Mouse (Mus musculus) gastrocnemius, adult 8-10 months (tissue): ENCODE results near the gene Rfc5. TPM values are rescaled to one million over a fixed set of nuclear protein-coding genes. Genes with fewer than 3 reads are reported as not detected.

Experiments
- DNase-seq, 2 experiments: peaks; one replicate each; pipeline ENCODE4 v3.0.0; 2022; ENCODE audit warnings: low spot score in 2 of 2
- total RNA-seq, 4 experiments: library from RNA; stranded (reverse); gene quantifications; 2 replicates each; pipeline ENCODE4 v1.2.4; 2022

The Rfc5 gene
- total RNA-seq, 4 experiments from 2014 or later, result 0.89 to 1.8 (median 1.2) TPM

DNA sequence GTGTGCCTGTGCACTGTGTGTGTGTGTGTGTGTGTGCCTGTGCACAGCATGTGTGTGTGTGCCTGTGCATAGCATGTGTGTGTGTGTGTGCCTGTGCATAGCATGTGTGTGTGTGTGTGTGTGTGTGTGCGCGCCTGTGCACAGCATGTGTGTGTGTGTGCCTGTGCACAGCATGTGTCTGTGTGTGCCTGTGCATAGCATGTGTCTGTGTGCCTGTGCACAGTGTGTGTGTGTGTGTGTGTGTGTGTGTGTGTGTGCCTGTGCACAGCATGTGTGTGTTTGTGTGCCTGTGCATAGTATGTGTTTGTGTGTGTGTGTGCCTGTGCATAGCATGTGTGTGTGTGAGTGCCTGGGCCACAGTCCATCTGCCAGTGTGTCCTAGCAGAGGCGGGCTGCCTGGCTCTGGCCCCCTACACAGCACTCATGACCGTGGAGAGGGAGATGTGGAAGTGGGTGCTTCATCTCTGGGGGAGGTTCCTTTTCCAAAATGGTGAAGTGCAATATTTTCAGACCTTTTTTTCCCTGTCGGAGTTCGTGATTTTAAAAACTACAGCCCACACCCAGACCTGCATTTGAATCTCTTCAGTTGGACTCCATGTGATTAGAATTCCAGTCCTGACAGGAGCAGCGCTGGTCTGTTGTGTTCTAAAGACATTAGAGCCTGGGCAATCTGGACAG, 14.3 kb downstream of the Rfc5 start:
- no peak for DNase-seq

DNA sequence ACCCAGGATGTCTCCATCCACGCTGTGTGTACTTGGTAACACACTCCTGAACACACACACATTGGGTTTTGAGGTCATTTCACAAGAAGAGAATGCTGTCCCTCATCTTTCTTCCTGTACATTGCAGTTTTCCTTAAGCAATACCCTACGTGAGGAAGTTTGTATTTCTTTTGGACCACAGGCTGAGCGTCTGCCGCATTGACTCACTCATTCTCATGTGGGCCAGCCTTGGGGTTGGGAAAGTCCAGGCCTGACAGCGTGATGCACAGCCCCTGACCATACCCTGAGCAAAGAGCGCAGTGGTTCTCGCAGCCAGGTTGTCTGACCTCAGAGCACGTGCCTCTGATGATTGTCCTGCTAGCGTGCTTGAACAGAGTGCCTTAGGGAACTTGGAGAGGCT, 15.4 kb downstream of the Rfc5 start:
- DNase-seq, result no peak

DNA sequence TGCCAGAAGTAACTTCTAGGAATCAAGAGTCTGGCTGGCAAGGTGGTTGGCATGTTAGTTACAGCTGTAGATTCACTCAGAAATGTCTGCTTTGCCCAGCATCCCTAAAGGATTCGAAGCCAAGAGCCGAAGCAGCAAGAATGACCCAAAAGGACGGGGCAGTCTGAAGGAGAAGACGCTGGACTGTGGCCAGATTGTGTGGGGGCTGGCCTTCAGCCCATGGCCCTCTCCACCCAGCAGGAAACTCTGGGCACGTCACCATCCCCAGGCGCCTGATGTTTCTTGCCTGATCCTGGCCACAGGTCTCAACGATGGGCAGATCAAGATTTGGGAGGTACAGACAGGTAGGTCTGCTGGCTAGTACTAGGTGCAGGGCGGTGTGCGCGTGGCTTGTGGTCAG, 18.3 kb downstream of the Rfc5 start:
- no peak for DNase-seq

DNA sequence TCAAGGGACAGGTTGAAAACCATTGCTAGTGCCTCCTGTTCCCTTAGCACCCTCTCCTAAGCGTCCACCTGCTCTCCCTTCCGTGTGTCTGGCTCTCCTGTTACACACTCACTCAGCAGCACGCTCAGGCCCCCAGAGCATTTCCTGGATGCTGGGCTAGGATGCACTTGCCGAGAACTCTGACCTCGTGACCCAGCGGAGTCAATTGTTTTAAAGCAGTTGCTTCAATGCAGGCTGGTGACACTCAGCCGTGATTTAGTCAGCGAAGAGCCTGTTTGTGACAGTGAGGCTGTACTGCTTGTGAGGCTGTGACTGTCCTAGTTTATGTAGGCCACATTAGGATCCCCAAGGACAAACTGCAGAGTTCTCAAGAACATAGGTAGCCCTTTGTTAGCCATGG, 21.6 kb downstream of the Rfc5 start:
- no peak for DNase-seq

DNA sequence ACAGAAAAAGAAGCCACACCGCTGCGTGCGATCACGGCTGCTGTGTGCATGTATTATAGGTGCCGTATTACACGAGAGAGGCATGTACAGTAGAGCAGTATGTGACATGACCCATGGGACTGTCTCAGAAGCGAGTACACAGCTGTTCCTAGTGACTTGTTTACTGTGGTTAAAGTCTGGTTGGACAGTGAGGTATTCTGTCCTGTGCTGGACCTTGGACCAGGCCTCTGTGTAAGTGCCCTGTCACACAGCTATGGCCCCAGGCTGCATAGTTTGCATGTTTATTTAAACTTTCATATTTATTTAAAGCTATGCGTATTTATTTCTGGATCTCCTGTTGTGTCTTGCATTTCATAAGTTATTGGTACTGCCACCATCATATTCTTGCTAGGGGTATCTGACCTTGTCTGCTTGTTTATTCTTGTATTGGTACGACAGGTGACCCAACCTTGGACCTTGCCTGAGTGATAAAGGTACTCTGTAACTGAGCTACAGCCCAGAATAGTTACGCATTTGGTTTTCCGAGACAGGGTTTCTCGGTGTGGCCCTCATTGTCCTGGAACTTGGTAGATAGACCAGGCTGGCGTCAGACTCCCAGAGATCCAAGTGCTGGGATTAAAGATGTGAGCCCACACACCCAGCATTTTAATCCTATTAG, 22.8 kb downstream of the Rfc5 start:
- DNase-seq, result no peak

DNA sequence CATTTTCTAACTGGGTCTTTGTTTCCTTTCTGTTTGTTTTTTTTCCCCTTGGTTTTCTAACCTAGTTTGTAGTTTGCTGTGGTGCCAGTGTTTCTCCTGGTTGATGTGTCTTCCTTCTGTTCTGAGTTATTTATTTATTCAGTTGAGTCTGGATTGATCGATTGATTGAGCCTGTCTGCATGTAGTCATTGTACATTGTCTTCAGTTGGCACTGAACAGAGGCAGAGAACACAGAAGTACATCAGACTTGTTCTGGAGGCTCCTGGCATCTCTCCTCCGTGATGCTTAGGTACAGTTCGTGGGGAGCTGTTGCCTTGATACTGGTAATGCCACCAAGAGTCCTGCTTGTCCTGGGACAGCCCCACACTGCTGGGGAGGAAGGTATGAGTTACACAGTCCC, 24.0 kb downstream of the Rfc5 start:
- no peak for DNase-seq

DNA sequence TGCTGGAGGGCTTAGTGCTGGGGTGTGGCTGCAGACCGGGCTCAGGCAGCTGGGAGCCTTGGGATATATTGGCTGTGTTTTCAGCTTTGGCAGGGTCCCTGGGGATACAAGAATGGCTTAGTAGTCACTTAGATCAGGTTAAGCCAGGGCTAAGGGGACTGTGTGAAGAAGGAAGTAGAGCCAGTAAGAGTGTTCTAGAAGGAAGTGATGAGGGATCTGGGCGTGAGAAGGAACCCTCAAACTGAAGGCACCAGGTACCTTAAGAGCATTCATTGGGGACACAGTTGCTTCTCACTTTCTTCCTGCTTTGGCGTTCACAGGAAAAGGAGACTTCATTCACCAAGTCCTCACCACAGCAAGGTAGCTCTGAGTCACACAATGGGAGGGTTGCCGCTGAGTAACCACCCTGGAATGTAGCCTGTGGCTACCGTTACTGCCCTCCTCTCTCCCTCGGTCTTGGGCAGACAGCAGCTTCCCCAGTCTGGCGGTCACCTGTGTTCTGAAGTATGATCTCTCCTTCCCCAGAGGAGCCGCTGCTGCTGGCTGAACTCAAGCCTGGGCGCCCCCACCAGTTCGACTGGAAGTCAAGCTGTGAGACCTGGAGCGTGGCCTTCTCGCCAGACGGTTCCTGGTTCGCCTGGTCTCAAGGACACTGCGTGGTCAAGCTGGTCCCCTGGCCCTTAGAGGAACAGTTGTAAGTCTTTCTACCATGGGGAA, 25.6 kb downstream of the Rfc5 start:
- DNase-seq, result no peak

DNA sequence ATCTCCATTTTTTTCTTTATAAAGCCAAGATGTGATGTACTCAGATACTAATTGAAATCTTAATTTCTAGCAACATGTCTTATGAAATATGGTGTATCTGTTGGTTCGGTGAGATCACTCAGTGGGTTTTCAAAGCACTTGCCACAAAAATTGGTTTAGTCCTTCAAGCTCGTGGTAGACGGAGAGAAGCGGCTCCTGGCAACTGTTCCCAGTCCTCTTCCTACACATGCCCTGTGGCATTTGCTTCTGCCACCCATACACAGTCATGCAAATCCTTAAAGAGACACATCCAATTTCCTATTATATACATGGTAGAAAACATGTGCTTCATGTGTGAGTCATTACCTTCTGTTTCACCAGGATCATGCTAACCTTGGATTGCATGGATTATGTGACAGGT, 27.3 kb downstream of the Rfc5 start:
- no peak for DNase-seq

DNA sequence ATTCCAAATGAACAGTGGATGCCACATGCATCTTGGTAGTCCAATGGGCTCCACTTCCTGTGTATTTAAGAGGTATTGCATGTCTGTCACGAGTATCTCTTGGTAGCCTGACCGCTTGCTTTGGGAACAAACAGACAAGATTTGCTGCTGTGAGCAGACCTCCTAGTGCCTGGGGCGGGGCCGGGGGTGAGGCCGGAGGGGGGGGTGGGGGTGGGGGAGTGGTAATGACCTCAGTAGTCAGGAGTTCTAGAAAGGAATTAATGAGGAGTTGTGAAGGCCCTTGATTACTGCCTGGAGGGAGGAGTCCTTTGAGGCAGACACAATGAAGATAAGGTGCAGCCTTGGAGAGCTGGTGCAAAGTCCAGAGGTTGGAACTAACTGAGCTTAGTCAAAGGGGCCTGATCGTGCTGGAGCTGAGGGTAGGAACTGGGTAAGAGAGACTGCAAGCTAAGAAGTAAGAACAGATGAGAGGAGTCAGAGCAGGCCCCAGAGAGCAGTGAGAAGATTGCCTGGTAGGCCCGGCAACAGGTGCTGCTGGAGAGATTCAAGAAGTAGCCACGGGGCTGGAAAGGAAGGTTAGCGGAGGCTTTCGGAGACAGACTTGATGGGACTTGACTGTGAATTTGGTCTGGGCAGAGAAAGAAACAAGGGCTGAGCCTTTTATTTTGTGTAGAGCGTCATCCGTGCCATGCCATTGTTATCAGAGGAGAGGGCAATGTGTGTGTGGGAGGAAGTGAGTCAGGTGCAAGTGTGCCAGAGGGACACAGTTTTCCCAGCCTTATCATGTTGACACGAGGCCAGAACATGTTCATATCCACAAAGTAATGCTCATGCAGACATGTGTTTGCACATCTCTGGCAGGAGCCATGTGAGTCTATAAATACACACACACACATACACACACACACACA, 28.0 kb downstream of the Rfc5 start:
- no peak for DNase-seq

DNA sequence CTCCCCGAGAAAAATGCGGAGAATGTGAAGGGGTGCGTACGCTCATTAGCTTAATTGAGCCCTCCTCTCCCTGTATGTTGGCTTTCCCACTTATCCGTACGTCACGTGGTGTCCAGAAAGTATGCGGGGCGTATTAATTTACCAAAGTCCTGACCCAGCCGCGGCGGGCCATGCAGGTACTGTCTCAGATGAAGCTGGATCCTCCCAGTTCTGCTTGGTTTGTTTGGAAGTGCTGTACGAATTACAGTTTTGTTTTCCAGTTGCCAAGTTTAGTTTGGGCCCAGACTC, 28.7 kb downstream of the Rfc5 start:
- DNase-seq, result no peak

DNA sequence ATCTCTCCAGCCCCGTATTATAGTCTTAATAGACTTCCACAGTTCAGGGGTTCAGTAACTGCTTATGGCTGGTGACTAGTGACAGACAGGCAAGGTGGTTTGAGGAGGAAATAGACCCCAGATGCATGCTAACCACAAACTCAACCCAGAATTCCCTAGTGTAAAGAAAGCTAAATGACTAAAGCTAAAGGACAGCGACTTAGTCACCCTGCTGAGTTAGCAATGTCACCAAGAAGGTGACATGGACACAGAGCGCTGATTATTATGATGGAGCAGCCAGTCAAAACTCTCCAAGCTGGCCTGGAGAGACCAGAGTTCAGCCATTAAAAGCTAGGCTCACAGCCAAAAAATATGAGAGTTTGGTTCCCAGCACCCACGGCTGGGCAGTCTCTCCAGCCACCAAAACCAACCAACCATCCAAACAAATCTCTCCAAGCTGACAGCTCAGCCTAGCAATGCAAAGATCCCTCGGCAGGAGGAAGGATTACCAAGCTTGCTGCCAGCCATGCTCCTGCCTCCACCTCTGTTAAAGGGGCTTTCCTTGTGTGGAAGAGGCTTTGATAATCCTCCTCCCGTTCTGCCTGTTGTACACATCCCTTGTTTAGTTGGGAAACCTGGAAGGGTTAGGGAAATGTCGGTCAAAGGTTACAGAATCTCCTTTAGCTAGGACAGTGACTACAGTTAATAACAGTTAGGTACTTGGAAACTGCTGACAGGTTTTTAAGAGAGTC, 29.2 kb downstream of the Rfc5 start:
- DNase-seq, result no peak

DNA sequence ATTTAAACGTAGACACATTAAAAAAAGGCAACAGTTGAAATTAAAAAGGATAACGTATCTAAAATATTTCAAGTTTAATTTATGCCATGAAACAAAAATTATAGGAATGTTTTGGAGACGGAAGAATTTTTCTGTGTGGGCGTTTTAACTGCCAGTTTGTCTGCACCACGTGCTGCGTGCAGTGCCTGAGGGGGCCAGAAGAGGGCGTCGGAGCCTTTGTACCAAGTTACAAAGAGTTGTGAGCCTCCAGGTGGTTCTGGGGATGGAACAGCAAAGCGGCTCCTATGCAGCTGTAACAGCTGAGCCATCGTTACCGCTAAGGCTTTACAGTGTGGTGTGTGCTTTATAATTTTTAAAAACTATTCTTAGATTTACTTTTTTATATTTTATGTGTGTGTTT, 30.1 kb downstream of the Rfc5 start:
- DNase-seq, result no peak

DNA sequence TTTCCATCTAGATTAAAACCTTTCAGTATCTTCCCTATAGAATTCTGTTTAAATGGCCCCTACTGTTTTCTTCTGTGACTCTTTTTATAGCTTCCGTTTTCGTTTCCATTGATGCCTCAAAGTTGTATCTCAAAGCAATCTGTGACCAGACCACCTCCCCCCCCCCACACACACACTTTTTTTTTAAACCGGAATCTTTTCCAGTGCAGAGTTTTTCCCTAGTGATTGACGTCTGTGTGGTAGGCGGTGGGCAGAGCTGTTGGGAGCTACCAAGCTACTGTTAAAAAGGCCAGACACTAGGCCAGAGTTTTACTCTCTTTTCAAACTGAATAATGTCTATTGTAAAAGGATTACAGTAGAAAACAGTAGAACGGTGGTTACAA, 30.6 kb downstream of the Rfc5 start:
- DNase-seq, result no peak

DNA sequence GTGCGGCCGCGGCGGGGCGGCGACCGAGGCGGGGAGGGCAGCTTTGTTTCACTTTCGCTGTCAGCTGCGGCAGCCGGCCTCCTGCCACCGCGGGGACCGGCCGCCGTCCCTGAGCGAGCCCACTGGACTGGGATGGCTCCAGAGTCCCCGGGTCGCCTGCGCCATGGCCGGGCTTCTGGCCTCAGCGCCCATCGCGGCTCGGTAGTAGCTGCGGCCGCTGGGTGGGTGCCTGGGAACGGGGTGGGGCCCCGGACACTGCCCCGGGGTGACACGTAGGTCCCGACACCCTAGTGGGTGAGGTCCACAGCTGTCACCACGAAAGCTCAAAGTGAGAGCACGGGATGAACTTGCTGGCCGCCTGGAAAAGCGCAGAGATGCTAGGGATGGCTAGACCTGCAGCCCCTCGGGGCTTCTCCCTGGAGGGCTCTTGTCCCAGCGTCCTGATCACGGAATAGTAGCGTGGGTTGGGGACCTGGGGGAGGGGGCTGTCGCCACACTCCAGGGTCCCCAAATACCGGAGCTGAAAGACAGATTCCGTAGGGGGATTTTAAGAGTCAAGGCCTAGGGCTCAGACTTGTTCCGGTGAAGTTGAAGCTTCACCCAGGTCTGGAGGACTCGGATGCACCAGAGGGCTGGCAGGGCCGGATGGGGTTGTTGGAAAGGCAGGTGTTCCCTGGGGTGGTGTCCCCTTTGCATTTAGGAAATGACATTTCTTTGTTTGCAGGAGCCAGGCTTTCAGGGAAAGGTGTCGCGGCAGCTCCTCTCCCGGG, 31.2 kb downstream of the Rfc5 start:
- peak; percentile 28 to 39 for DNase-seq

DNA sequence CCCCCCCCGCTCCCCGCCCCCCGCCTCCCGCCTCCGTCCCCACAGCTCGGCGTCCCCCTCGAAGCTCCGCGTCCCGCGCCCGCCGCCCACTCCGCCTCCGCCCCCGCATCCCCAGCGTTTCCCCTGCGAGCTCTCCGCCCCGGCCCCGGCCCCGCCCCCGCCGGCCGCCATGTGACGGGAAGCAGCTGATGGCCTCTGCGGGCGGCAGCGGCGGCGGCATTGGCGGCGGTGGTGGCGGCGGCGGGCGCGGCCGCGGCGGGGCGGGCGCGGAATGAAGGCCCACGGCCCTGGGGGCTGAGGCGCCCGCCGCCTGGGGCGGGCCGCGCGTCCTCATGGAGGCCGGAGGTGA, 31.7 kb downstream of the Rfc5 start, which contains the start of gene Wsb2:
Wsb2 (plus strand) TSS at position 176 of the 349 bp plus-strand sequence.
- peak; percentile 68 to 69 for DNase-seq

DNA sequence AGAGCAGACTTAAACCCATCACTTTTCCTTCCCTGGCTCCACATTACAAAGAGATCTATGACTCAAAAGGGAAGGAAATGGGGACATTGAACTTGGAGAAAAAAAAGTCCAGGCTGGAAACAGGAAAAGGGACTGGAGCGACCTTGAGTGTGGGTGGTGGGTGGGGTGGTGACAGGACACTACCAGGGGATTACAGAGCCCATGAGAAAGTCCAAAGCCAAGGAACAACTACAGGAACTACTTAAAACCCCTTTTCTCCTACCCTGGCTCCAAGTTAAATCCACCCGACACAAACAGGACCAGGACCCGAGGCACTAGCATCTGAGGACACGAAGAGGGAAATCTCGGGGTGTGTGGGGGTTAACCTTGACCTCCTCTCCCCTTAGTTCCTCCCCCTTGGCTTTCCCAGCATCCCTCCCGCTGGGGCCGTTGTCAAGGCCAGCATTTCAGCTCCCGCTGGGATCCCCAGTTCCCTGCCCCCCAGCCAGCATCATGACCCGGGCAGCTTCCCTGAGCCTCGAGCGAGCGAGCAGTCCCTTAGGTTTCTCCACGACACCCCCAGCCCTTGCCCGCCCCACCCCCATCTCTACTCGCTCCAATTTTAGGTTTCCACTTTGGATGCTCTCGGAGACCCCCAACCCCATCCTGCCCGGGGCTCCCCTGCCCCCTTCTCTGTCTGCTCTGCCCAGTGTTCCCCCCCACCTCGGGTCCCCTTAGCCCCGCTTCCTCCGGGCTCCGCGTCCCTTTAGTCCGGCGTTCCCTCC, 32.3 kb downstream of the Rfc5 start:
- peak; percentile 29 to 38 for DNase-seq

DNA sequence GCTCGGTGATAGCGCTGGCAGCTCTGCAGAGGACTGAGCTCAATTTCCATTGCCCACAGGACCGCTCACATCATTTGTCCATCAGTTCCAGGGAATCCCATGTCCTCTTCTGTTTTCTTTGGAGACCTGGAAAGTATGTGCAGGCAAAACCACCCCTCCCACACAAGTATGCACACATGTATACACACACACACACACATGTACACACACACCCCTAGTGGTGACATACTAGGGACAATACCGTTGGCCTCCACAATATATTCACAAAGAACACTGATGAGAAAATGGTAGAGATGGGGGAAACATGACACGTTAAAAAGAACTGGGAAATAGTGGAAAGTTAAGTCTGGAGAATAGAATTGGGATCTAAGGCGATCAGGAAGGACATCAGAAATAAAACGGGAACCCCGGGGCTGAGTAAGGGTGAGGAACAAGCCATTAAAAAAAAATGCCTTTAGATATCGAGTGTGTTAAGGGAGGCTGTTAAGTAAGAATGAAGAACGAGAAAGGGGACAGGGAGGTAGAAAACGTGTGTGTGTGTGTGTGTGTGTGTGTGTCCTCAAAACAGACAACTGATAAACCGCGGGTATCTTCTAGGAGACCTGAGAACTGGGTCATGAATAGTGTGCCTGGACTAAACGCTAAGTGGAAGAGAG, 33.1 kb downstream of the Rfc5 start:
- no peak for DNase-seq

DNA sequence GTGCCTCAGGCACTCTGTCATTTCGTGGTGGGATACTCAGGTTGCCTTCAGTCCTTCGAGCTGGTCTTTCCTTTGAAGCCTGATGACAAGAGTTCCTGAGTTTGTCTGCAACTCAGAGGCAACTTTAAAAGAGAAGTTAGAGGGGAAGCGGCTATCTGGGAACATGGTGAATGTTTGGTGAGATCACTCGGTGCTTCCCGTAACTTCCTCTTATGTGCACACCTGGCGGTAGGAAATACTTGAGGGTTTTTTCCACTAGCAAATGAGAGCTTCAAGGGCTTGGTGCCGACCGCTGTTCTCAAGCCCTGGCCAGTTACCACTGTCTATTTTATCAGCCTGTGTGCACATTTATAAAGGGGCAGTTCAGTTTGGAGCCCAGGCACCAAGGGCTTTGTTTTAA, 34.7 kb downstream of the Rfc5 start:
- DNase-seq, result no peak

DNA sequence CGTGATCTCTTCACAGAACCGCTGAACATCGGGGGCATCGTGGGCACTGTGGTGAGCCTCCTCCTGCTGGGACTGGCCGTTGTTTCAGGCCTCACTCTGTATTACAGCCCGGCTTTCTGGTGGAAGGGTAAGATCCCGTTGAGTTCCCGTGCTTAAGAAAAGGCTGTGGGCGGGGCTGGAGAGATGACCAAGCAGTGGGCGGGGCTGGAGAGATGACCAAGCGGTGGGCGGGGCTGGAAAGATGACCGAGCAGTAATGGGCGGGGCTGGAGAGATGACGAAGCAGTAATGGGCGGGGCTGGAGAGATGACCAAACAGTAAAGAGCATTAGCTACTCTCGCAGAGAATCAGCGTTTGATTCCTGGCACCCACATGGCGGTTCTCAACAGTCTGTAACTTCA, 40.6 kb downstream of the Rfc5 start:
- DNase-seq, result peak; percentile 49 to 59
